Mouse (Mus musculus) neural tube, embryonic 12.5 days (tissue): ENCODE measurements at regions not wholly inside any gene's neighbourhood (a gene's known extent, or its start where the extent isn't known, plus 50 kb on each side); places are given as distances from the start of the nearest gene placed in this dataset.
"Not testable (repeated sequence)": the region's sequence is repeated elsewhere in the genome, so short reads cannot be mapped to it uniquely, and the experiment has no call there.

Experiments
- ATAC-seq: fragments of 200-750 bp; cut with Nextera tagmentation; 2 replicates; pipeline ENCODE4 v1.8.0; 2017; ENCODE audit warnings: low read depth, mild to moderate bottlenecking, moderate TSS enrichment, moderate library complexity; ENCODE audit not compliant: low FRiP score
- H3K27ac ChIP-seq: fragments of 300-500 bp; sonication (generic); 2 replicates; pipeline ENCODE4 v1.5.1; 2016
- H3K27me3 ChIP-seq: fragments of 300-500 bp; sonication (generic); replicated peaks from 2 replicates; pipeline ENCODE4 v1.6.1; 2016; ENCODE audit warnings: mild to moderate bottlenecking
- H3K36me3 ChIP-seq: fragments of 300-500 bp; sonication (generic); 2 replicates; pipeline ENCODE4 v1.6.1; 2016; ENCODE audit warnings: mild to moderate bottlenecking
- H3K4me1 ChIP-seq: fragments of 300-500 bp; sonication (generic); 2 replicates; pipeline ENCODE4 v1.6.1; 2016
- H3K4me2 ChIP-seq: fragments of 300-500 bp; sonication (generic); replicated peaks from 2 replicates; pipeline ENCODE4 v1.6.1; 2016; ENCODE audit warnings: mild to moderate bottlenecking
- H3K4me3 ChIP-seq: fragments of 300-500 bp; sonication (generic); 2 replicates; pipeline ENCODE4 v1.5.1; 2016
- H3K9ac ChIP-seq: fragments of 300-500 bp; sonication (generic); 2 replicates; pipeline ENCODE4 v1.6.1; 2016; ENCODE audit warnings: mild to moderate bottlenecking
- H3K9me3 ChIP-seq: fragments of 300-500 bp; sonication (generic); 2 replicates; pipeline ENCODE4 v1.6.1; 2016; ENCODE audit warnings: mild to moderate bottlenecking
- WGBS: fragments of 180-500 bp; shearing (Covaris S2); methylation state at CpG from one replicate; pipeline ENCODE4 v1.1.7; 2016; 5-methylcytosine and 5-hydroxymethylcytosine counted together

GRCm38 (mm10) chr2:17946047-17946446 lies 50.7 kb downstream of the H2al2a start:
- ATAC-seq: no peak
- Histone ChIP-seq H3K4me1 (no peaks in the 10 kb centered on the region), H3K9ac (no peak overlapping the region), H3K36me3 (no peaks in the 10 kb centered on the region), H3K4me2 (no peak overlapping the region), H3K27ac (no peak overlapping the region), H3K9me3 (no peaks in the 10 kb centered on the region), H3K27me3 (no peaks in the 10 kb centered on the region), H3K4me3 (no peak overlapping the region)
- WGBS: 83% methylated on average over 12 of the region's 12 CpGs

- ATAC-seq: no peak
- 83% methylated on average over 7 of the region's 7 CpGs for WGBS
- H3K4me1 ChIP-seq: no peaks in the 10 kb centered on the region
- H3K36me3 ChIP-seq: no peaks in the 10 kb centered on the region
- no peak overlapping the region for H3K4me3 ChIP-seq
- H3K4me2 ChIP-seq: no peak overlapping the region
- no peaks in the 10 kb centered on the region for H3K9me3 ChIP-seq
- H3K9ac ChIP-seq: no peak overlapping the region
- no peaks in the 10 kb centered on the region for H3K27me3 ChIP-seq
- H3K27ac ChIP-seq: no peak overlapping the region
Observed at GRCm38 (mm10) chr2:17945369-17945915, 51.3 kb downstream of the H2al2a start.

- no peak overlapping the region for H3K4me3 ChIP-seq
- no peaks in the 10 kb centered on the region for H3K36me3 ChIP-seq
- no peak overlapping the region for H3K9ac ChIP-seq
- no peaks in the 10 kb centered on the region for H3K27me3 ChIP-seq
- WGBS: 95% methylated on average over 11 of the region's 11 CpGs
- no peaks in the 10 kb centered on the region for H3K9me3 ChIP-seq
- no peaks in the 10 kb centered on the region for H3K4me1 ChIP-seq
- no peak overlapping the region for H3K4me2 ChIP-seq
- no peak overlapping the region for H3K27ac ChIP-seq
- no peak for ATAC-seq
Observed at GRCm38 (mm10) chr2:17943506-17943905, 53.3 kb downstream of the H2al2a start.

GRCm38 (mm10) chr2:17942528-17943387 lies 54.0 kb downstream of the H2al2a start:
- H3K27ac ChIP-seq: no peak overlapping the region
- H3K4me2 ChIP-seq: no peak overlapping the region
- H3K4me1 ChIP-seq: no peaks in the 10 kb centered on the region
- no peak overlapping the region for H3K9ac ChIP-seq
- H3K27me3 ChIP-seq: no peaks in the 10 kb centered on the region
- 78% methylated on average over 8 of the region's 8 CpGs for WGBS
- H3K4me3 ChIP-seq: no peak overlapping the region
- no peaks in the 10 kb centered on the region for H3K9me3 ChIP-seq
- no peaks in the 10 kb centered on the region for H3K36me3 ChIP-seq
- no peak for ATAC-seq

- H3K9ac ChIP-seq: no peak overlapping the region
- 95% methylated on average over 6 of the region's 6 CpGs for WGBS
- H3K4me2 ChIP-seq: no peak overlapping the region
- no peaks in the 10 kb centered on the region for H3K4me1 ChIP-seq
- no peak overlapping the region for H3K4me3 ChIP-seq
- H3K27ac ChIP-seq: no peak overlapping the region
- no peaks in the 10 kb centered on the region for H3K27me3 ChIP-seq
- H3K9me3 ChIP-seq: no peaks in the 10 kb centered on the region
- no peak for ATAC-seq
- H3K36me3 ChIP-seq: no peaks in the 10 kb centered on the region
Observed at GRCm38 (mm10) chr2:17941921-17942320, 54.8 kb downstream of the H2al2a start.

GRCm38 (mm10) chr2:17939857-17940848 lies 56.6 kb downstream of the H2al2a start:
- not testable (repeated sequence) for H3K4me1 ChIP-seq, H3K4me3 ChIP-seq, H3K27ac ChIP-seq, H3K4me2 ChIP-seq, H3K36me3 ChIP-seq, H3K27me3 ChIP-seq, H3K9ac ChIP-seq, H3K9me3 ChIP-seq, ATAC-seq
- 72% methylated on average over 15 of the region's 16 CpGs for WGBS

GRCm38 (mm10) chr2:17939183-17939856 lies 57.4 kb downstream of the H2al2a start:
- 74% methylated on average over 4 of the region's 4 CpGs for WGBS
- H3K4me1 ChIP-seq: no peaks in the 10 kb centered on the region
- no peak overlapping the region for H3K9ac ChIP-seq
- no peaks in the 10 kb centered on the region for H3K27me3 ChIP-seq
- 0 out of 2 replicates have a peak, but pooled peaks cover 3% of the 10 kb centered on the region for H3K9me3 ChIP-seq
- no peak for ATAC-seq
- H3K36me3 ChIP-seq: no peaks in the 10 kb centered on the region
- no peak overlapping the region for H3K4me2 ChIP-seq
- H3K4me3 ChIP-seq: no peak overlapping the region
- no peak overlapping the region for H3K27ac ChIP-seq

- H3K9ac ChIP-seq: no peak overlapping the region
Observed at GRCm38 (mm10) chr2:17936527-17937139, 60.1 kb downstream of the H2al2a start.

GRCm38 (mm10) chr2:17935916-17936315 lies 60.8 kb downstream of the H2al2a start:
- H3K4me1 ChIP-seq: peaks cover 12% of the 10 kb centered on the region; the same call in 1 of the 2 replicates
- no peak for ATAC-seq
- WGBS: 87% methylated on average over 12 of the region's 12 CpGs
- no peaks in the 10 kb centered on the region for H3K27me3 ChIP-seq
- no peak overlapping the region for H3K4me3 ChIP-seq
- H3K27ac ChIP-seq: no peak overlapping the region
- H3K4me2 ChIP-seq: no peak overlapping the region
- no peaks in the 10 kb centered on the region for H3K36me3 ChIP-seq
- H3K9ac ChIP-seq: no peak overlapping the region
- 0 out of 2 replicates have a peak, but pooled peaks cover 3% of the 10 kb centered on the region for H3K9me3 ChIP-seq

More at GRCm38 (mm10) chr2:17936527-17937139, 60.1 kb downstream of the H2al2a start:
- no peak overlapping the region for H3K4me2 ChIP-seq
- H3K4me1 ChIP-seq: peaks cover 12% of the 10 kb centered on the region; the same call in 1 of the 2 replicates
- H3K27me3 ChIP-seq: no peaks in the 10 kb centered on the region
- H3K9me3 ChIP-seq: 0 out of 2 replicates have a peak, but pooled peaks cover 3% of the 10 kb centered on the region
- ATAC-seq: no peak
- 85% methylated on average over 4 of the region's 4 CpGs for WGBS
- H3K27ac ChIP-seq: no peak overlapping the region
- no peak overlapping the region for H3K4me3 ChIP-seq
- H3K36me3 ChIP-seq: no peaks in the 10 kb centered on the region

GRCm38 (mm10) chr2:17935466-17935865 lies 61.3 kb downstream of the H2al2a start:
- 96% methylated on average over 6 of the region's 6 CpGs for WGBS
- Histone ChIP-seq H3K4me2 (no peak overlapping the region), H3K36me3 (no peaks in the 10 kb centered on the region), H3K27ac (no peak overlapping the region), H3K4me3 (no peak overlapping the region), H3K4me1 (peaks cover 12% of the 10 kb centered on the region; the same call in 1 of the 2 replicates), H3K9me3 (0 out of 2 replicates have a peak, but pooled peaks cover 3% of the 10 kb centered on the region), H3K9ac (no peak overlapping the region), H3K27me3 (no peaks in the 10 kb centered on the region)
- no peak for ATAC-seq

- Histone ChIP-seq H3K9me3 (0 out of 2 replicates have a peak, but pooled peaks cover 3% of the 10 kb centered on the region), H3K27me3 (no peaks in the 10 kb centered on the region), H3K4me1 (peaks cover 12% of the 10 kb centered on the region; the same call in 1 of the 2 replicates), H3K9ac (no peak overlapping the region), H3K36me3 (no peaks in the 10 kb centered on the region), H3K4me2 (no peak overlapping the region), H3K4me3 (no peak overlapping the region), H3K27ac (no peak overlapping the region)
- ATAC-seq: no peak
- 93% methylated on average over 10 of the region's 10 CpGs for WGBS
Observed at GRCm38 (mm10) chr2:17934610-17935009, 62.1 kb downstream of the H2al2a start.
